Mouse (Mus musculus) lung, postnatal 0 days (tissue): Measurements from ENCODE around the gene Dnmt1. TPM values are rescaled to one million over a fixed set of nuclear protein-coding genes. Genes with fewer than 3 reads are reported as not detected.
A peak's percentile ranks its signal among the peaks of the same experiment; 100 is the strongest.

Experiments used
- ATAC-seq: fragments of 200-750 bp; cut with Nextera tagmentation; 2 replicates; pipeline ENCODE4 v1.8.0; 2017; ENCODE audit warnings: moderate library complexity
- DNase-seq: peaks from one replicate; pipeline ENCODE4 v3.0.0-alpha.2; 2016; ENCODE audit warnings: low spot score
- H3K27ac ChIP-seq: fragments of 300-500 bp; sonication (generic); 2 replicates; pipeline ENCODE4 v1.5.1; 2014; ENCODE audit warnings: antibody characterized with exemption, mild to moderate bottlenecking, low read length, mixed read lengths
- H3K27me3 ChIP-seq: fragments of 300-500 bp; sonication (generic); replicated peaks from 2 replicates; pipeline ENCODE4 v1.6.1; 2014; ENCODE audit warnings: low read length, mixed read lengths; ENCODE audit not compliant: insufficient read depth
- H3K36me3 ChIP-seq: fragments of 300-500 bp; sonication (generic); 2 replicates; pipeline ENCODE4 v1.6.1; 2014; ENCODE audit warnings: low read length, mixed read lengths; ENCODE audit not compliant: insufficient read depth
- H3K4me1 ChIP-seq: fragments of 300-500 bp; sonication (generic); 2 replicates; pipeline ENCODE4 v1.6.1; 2014; ENCODE audit warnings: antibody characterized with exemption, low read depth, low read length, mixed read lengths; ENCODE audit not compliant: insufficient read depth
- H3K4me2 ChIP-seq: fragments of 300-500 bp; sonication (generic); replicated peaks from 2 replicates; pipeline ENCODE4 v1.6.1; 2014; ENCODE audit warnings: low read depth, mild to moderate bottlenecking, low read length, moderate library complexity, mixed read lengths
- H3K4me3 ChIP-seq: fragments of 300-500 bp; sonication (generic); 2 replicates; pipeline ENCODE4 v1.5.1; 2014; ENCODE audit warnings: low read depth, low read length
- H3K9ac ChIP-seq: fragments of 300-500 bp; sonication (generic); replicated peaks from 2 replicates; pipeline ENCODE4 v1.6.1; 2014; ENCODE audit warnings: low read depth, mild to moderate bottlenecking
- H3K9me3 ChIP-seq: fragments of 300-500 bp; sonication (generic); 2 replicates; pipeline ENCODE4 v1.6.1; 2016; ENCODE audit warnings: low read length, mixed read lengths
- CTCF ChIP-seq: IDR thresholded peaks from 2 replicates; pipeline ENCODE4 v1.5.1; 2016; ENCODE audit warnings: antibody characterized with exemption, mild to moderate bottlenecking
- EP300 ChIP-seq: IDR thresholded peaks from 2 replicates; pipeline ENCODE4 v1.6.1; 2016; ENCODE audit warnings: antibody characterized with exemption, mild to moderate bottlenecking, control low read depth
- WGBS: fragments of 180-500 bp; shearing (Covaris S2); extraction: QIAGEN DNeasy Blood & Tissue Kit; methylation state at CpG from one replicate; pipeline ENCODE4 v1.1.7; 2014; 5-methylcytosine and 5-hydroxymethylcytosine counted together
- polyA plus RNA-seq: library from polyadenylated mRNA; unstranded; fragments of >200 nt; fragmentation: Nextera tagmentation; extraction: Ambion mirVana; gene quantifications from 2 replicates; pipeline ENCODE4 v1.2.1, GENCODE M21; 2015

Gene Dnmt1
- polyA plus RNA-seq, 1 experiment from 2014 or later, result 14.5 TPM

- no peaks in the 10 kb centered on the region for H3K27me3 ChIP-seq
- TF ChIP-seq CTCF, result peak; percentile 3; the same call in 1 of the 2 replicates
- TF ChIP-seq EP300, result 0 out of 2 replicates have a peak, but pooled peaks have one; percentile 4
- no peaks in the 10 kb centered on the region for H3K36me3 ChIP-seq
- H3K4me1 ChIP-seq, result peaks cover 14% of the 10 kb centered on the region; the same call in 1 of the 2 replicates
- H3K9ac ChIP-seq, result peak overlapping the region; percentile 82
- H3K27ac ChIP-seq, result peak overlapping the region; percentile 96
- DNase-seq (peak; percentile 89), ATAC-seq (peak; percentile 51)
- under 1% methylated on average over 43 of the region's 45 CpGs for WGBS
- peak overlapping the region; percentile 83 for H3K4me2 ChIP-seq
- H3K9me3 ChIP-seq, result no peaks in the 10 kb centered on the region
- peak overlapping the region; percentile 85 for H3K4me3 ChIP-seq
These were observed 15.9 kb upstream of the Dnmt1 start for GRCm38 (mm10) chr9:20975431-20976215.

GRCm38 (mm10) chr9:20973682-20974075 is 14.0 kb upstream of the Dnmt1 start:
- Histone ChIP-seq H3K4me2 (peak overlapping the region; percentile 83), H3K27ac (peak overlapping the region; percentile 92), H3K4me1 (peaks cover 14% of the 10 kb centered on the region; the same call in 1 of the 2 replicates), H3K9me3 (no peaks in the 10 kb centered on the region), H3K27me3 (no peaks in the 10 kb centered on the region), H3K9ac (no peak overlapping the region), H3K36me3 (peaks cover 6% of the 10 kb centered on the region; the same call in 1 of the 2 replicates), H3K4me3 (peak overlapping the region; percentile 1; the same call in 1 of the 2 replicates)
- DNase-seq (peak; percentile 65), ATAC-seq (no peak)
- no peak for TF ChIP-seq EP300
- TF ChIP-seq CTCF, result no peak
- 17% methylated on average over 6 of the region's 6 CpGs for WGBS

GRCm38 (mm10) chr9:20973001-20973681 is 13.5 kb upstream of the Dnmt1 start:
- Histone ChIP-seq H3K36me3 (peaks cover 12% of the 10 kb centered on the region; the same call in 1 of the 2 replicates), H3K27ac (peak overlapping the region; percentile 92), H3K27me3 (no peaks in the 10 kb centered on the region), H3K4me3 (no peak overlapping the region; the same call in 1 of the 2 replicates), H3K4me1 (peaks cover 14% of the 10 kb centered on the region; the same call in 1 of the 2 replicates), H3K9ac (no peak overlapping the region), H3K4me2 (peak overlapping the region; percentile 83), H3K9me3 (no peaks in the 10 kb centered on the region)
- 71% methylated on average over 4 of the region's 4 CpGs for WGBS
- ATAC-seq (no peak), DNase-seq (no peak)
- TF ChIP-seq EP300 (no peak), CTCF (no peak; the same call in 1 of the 2 replicates)

- H3K4me3 ChIP-seq, result peak overlapping the region; percentile 8; the same call in 1 of the 2 replicates
- peak overlapping the region; percentile 92 for H3K27ac ChIP-seq
- peak overlapping the region; percentile 83 for H3K4me2 ChIP-seq
- 25% methylated on average over 27 of the region's 28 CpGs for WGBS
- peak; percentile 65 for DNase-seq
- ATAC-seq, result peak; percentile 27; the same call in 1 of the 2 replicates
- no peak for TF ChIP-seq CTCF
- TF ChIP-seq EP300, result no peak
- H3K27me3 ChIP-seq, result no peaks in the 10 kb centered on the region
- peaks cover 20% of the 10 kb centered on the region; the same call in 1 of the 2 replicates for H3K36me3 ChIP-seq
- H3K9me3 ChIP-seq, result no peaks in the 10 kb centered on the region
- 0 out of 2 replicates have a peak overlapping the region, but pooled peaks have one; percentile 13 for H3K9ac ChIP-seq
- peaks cover 14% of the 10 kb centered on the region; the same call in 1 of the 2 replicates for H3K4me1 ChIP-seq
These were observed 12.7 kb upstream of the Dnmt1 start for GRCm38 (mm10) chr9:20972141-20972992.

- Histone ChIP-seq H3K36me3 (peaks cover 23% of the 10 kb centered on the region; the same call in 1 of the 2 replicates), H3K27me3 (no peaks in the 10 kb centered on the region), H3K4me1 (peaks cover 14% of the 10 kb centered on the region; the same call in 1 of the 2 replicates), H3K9ac (no peak overlapping the region), H3K27ac (peak overlapping the region; percentile 92), H3K9me3 (no peaks in the 10 kb centered on the region), H3K4me3 (no peak overlapping the region), H3K4me2 (peak overlapping the region; percentile 83)
- peak; percentile 90 for TF ChIP-seq EP300
- no peak; the same call in 1 of the 2 replicates for TF ChIP-seq CTCF
- WGBS, result 41% methylated on average over 7 of the region's 7 CpGs
- DNase-seq (peak; percentile 91), ATAC-seq (peak; percentile 67)
These were observed 12.1 kb upstream of the Dnmt1 start for GRCm38 (mm10) chr9:20971751-20972140.
